Mouse (Mus musculus) hematopoietic stem cell, adult 5-6 weeks (primary cell): ENCODE results near the gene Glod4. TPM values are rescaled to one million over a fixed set of nuclear protein-coding genes. Genes with fewer than 3 reads are reported as not detected.

Experiments used
- ATAC-seq, 2 experiments: fragments of 125-278 bp in 1 of 2; replicated peaks in 1 of 2; 2 replicates each; pipeline ENCODE4 v1.8.0; 2016 to 2017; ENCODE audit warnings: inconsistent platforms in 2 of 2, mild to moderate bottlenecking in 2 of 2, moderate number of reproducible peaks in 2 of 2, low read depth in 1 of 2, moderate TSS enrichment in 1 of 2; ENCODE audit not compliant: low FRiP score in 2 of 2, poor library complexity in 2 of 2, severe bottlenecking in 2 of 2, insufficient read depth in 1 of 2, low TSS enrichment in 1 of 2
- total RNA-seq: library from RNA; stranded (forward); fragments of 172-1452, 232-1000 nt; gene quantifications from 2 replicates; pipeline ENCODE4 v1.2.3, GENCODE M21; 2017

Gene Glod4
- total RNA-seq, 1 experiment from 2014 or later: 311 TPM

GRCm38 (mm10) chr11:76077341-76077740, 166.2 kb downstream of the Glod4 start:
- ATAC-seq: no peak

- ATAC-seq: no peak
Measured at GRCm38 (mm10) chr11:76074296-76075093, 169.0 kb downstream of the Glod4 start.

Other genes starting within 250 kb of the Glod4 start
- not detected in 2 replicates for gene 1700016K19Rik, start 243.8 kb downstream of the Glod4 start, total RNA-seq
- gene Rflnb, start 215.9 kb downstream of the Glod4 start, total RNA-seq: 4.6 and 9.3 TPM in 2 replicates
- gene Vps53, start 64.1 kb downstream of the Glod4 start, total RNA-seq: 38.3 and 47.8 TPM in 2 replicates
- 3.4 and 5.3 TPM in 2 replicates for gene Fam57a, start 64.1 kb downstream of the Glod4 start, total RNA-seq
- gene Dbil5, start 26.1 kb downstream of the Glod4 start, total RNA-seq: 0.65 and 1.1 TPM in 2 replicates
- 20.7 and 37.8 TPM in 2 replicates for gene Gemin4, start 26.1 kb downstream of the Glod4 start, total RNA-seq
- 16.1 and 33.6 TPM in 2 replicates for gene Mrm3, start within 50 bp of the Glod4 start, total RNA-seq
- 7.9 and 13.3 TPM in 2 replicates for gene Nxn, start 155.4 kb upstream of the Glod4 start, total RNA-seq
- 6.7 and 10.2 TPM in 2 replicates for gene Timm22, start 163.2 kb upstream of the Glod4 start, total RNA-seq